Mouse (Mus musculus): ENCODE data around the gene Rae1.

GRCm38 (mm10) chr2:173010220-173010717, 10.4 kb downstream of the Rae1 start:
- TF ChIP-seq EP300 (IDR thresholded peaks at IDR 0.05) (no peak), CTCF (IDR thresholded peaks at IDR 0.05) (no peak)
